Mouse (Mus musculus) ES-Bruce4 (cell line): ENCODE measurements around the gene Etv3. TPM values are rescaled to one million over a fixed set of nuclear protein-coding genes. Genes with fewer than 3 reads are reported as not detected.

Experiments
- H3K27ac ChIP-seq: 2 replicates; pipeline ENCODE4 v1.5.1; 2012; ENCODE audit warnings: low read length, inconsistent platforms; ENCODE audit not compliant: insufficient read depth
- H3K27me3 ChIP-seq: 2 replicates; pipeline ENCODE4 v1.6.1; 2012; ENCODE audit warnings: mild to moderate bottlenecking, low read length, inconsistent platforms; ENCODE audit not compliant: control insufficient read depth, poor library complexity, insufficient read depth, severe bottlenecking
- H3K36me3 ChIP-seq: 2 replicates; pipeline ENCODE4 v1.6.1; 2012; ENCODE audit warnings: inconsistent platforms, mild to moderate bottlenecking, low read length, moderate library complexity; ENCODE audit not compliant: control insufficient read depth, poor library complexity, insufficient read depth, severe bottlenecking
- H3K4me1 ChIP-seq: one replicate; pipeline ENCODE4 v1.8.1; 2011; ENCODE audit warnings: low read length; ENCODE audit not compliant: control insufficient read depth, insufficient read depth
- H3K4me3 ChIP-seq: 2 replicates; pipeline ENCODE4 v1.5.1; 2011; ENCODE audit warnings: low read depth, mild to moderate bottlenecking, low read length
- H3K9ac ChIP-seq: 2 replicates; pipeline ENCODE4 v1.6.1; 2012; ENCODE audit warnings: low read depth, mild to moderate bottlenecking, inconsistent platforms; ENCODE audit not compliant: poor library complexity, severe bottlenecking
- H3K9me3 ChIP-seq: replicated peaks from 2 replicates; pipeline ENCODE4 v1.6.1; 2012; ENCODE audit warnings: mild to moderate bottlenecking, low read length, inconsistent platforms; ENCODE audit not compliant: control insufficient read depth, poor library complexity, insufficient read depth, severe bottlenecking
- CTCF ChIP-seq: IDR thresholded peaks from one replicate; pipeline ENCODE4 v1.8.1; 2011; ENCODE audit warnings: low read depth, low read length
- EP300 ChIP-seq: IDR thresholded peaks from 2 replicates; pipeline ENCODE4 v1.6.1; 2011; ENCODE audit warnings: low read depth, low read length; ENCODE audit not compliant: insufficient read depth
- POLR2A ChIP-seq: IDR thresholded peaks from one replicate; pipeline ENCODE4 v1.8.1; 2011; ENCODE audit warnings: low read length; ENCODE audit not compliant: insufficient read depth
- polyA plus RNA-seq: library from polyadenylated mRNA; stranded (reverse); fragments of >200 nt; gene quantifications from 2 replicates; pipeline ENCODE4 v1.2.4, GENCODE M21; 2011; ENCODE audit warnings: low read depth; ENCODE audit not compliant: missing spikeins, insufficient read depth, insufficient read length

Etv3 gene
- polyA plus RNA-seq, 1 experiment = 12.6 TPM

DNA sequence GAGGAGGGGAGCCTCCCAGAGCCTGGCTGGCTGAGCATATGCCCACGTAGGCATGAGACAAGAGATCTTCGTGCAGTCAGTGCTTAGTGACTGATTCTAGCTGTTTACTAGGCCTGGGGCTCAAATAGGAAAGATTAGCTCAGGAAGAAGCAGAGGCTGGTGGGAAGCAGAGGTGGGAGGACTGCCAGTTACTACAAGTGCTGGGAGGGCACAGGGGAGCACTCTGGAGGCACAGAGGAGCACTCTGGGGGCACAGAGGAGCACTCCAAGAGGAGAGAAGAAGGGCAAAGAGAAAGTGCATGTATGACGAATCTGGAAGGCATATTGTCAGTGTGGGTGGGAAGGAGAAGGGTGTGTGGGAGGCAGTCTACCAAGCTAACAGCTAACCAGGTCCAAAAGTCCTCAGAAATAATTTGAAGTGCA lies 30.9 kb downstream of the Etv3 start:
- Histone ChIP-seq H3K9ac (no peak overlapping the region), H3K4me1 (no peaks in the 10 kb centered on the region), H3K4me3 (no peak overlapping the region), H3K27ac (no peak overlapping the region), H3K36me3 (no peaks in the 10 kb centered on the region), H3K27me3 (no peaks in the 10 kb centered on the region), H3K9me3 (no peaks in the 10 kb centered on the region)
- TF ChIP-seq CTCF (no peak), EP300 (no peak), POLR2A (no peak)

DNA sequence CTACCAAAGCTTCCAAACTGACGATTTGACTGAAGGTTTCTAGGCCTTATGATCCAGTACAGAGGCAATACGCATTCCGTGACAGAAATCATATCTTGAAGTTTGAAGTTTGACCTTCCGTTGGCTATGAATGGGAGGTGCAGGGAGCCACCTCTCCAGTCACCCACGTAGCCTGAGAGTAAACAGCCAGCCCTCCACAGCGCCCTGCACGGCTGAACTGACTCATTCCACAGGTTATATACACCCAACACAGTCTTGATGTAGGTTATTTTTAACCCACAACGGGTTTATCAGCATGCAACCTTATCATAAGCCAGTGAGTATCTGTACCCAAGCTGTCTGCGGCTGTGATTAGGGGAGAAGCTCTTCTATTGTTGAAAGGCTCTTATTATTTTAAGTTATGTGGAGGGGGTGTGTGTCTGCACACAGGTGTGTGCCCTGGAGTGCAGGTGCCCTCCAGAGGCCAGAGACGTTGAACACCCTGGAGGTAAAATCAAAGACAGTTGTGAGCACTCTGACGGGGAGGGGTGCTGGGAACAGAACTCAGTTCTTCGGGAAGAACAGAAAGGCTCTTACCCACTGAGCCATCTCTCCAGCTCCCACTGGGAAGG lies 31.6 kb downstream of the Etv3 start:
- no peaks in the 10 kb centered on the region for H3K4me1 ChIP-seq
- TF ChIP-seq CTCF (no peak), POLR2A (no peak), EP300 (no peak)
- no peak overlapping the region for H3K4me3 ChIP-seq
- no peaks in the 10 kb centered on the region for H3K27me3 ChIP-seq
- H3K9me3 ChIP-seq = no peaks in the 10 kb centered on the region
- H3K27ac ChIP-seq = no peak overlapping the region
- no peak overlapping the region for H3K9ac ChIP-seq
- no peaks in the 10 kb centered on the region for H3K36me3 ChIP-seq

DNA sequence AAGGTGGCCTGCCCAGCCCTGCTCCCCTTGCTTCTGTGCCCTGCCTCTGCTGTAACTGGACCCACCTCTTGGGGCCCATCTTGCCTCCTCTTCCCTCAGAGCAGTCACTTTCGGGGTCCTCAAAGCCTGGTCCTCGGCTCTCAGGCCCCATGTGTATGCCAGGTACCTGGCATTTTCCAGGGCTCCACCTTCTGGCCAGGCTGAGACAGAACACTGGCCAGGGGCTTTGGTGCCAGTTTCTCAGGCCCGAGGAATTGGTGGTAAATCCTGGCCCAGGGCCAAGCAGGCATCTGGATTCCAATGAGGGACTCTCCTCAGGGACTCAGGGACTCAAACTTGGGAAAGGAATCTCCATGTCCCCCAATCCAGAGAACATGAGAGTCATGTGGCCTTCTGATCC lies 34.9 kb downstream of the Etv3 start:
- Histone ChIP-seq H3K27ac (no peak overlapping the region), H3K9me3 (no peaks in the 10 kb centered on the region), H3K27me3 (no peaks in the 10 kb centered on the region), H3K36me3 (no peaks in the 10 kb centered on the region), H3K4me3 (no peak overlapping the region), H3K9ac (no peak overlapping the region), H3K4me1 (no peaks in the 10 kb centered on the region)
- no peak for TF ChIP-seq EP300
- TF ChIP-seq CTCF = no peak
- no peak for TF ChIP-seq POLR2A

DNA sequence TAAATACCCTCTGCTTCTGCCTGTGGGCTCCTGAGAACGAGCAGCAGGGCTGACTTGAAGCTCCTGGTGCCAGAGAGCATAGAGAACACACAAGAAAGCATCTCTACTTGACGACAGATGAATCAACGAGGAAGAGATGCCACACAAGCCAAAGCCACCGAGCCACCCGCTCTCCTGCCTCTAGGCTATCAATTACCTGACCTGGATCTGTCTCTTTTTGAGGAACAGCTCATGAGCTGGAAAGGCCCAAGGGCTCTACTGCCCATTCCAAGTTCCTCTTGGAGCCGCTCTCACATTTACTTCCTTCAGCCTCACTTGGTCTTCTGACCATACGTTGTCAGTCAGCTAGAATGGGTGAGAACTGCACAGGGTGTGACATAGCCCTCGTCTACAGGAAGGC lies 36.2 kb downstream of the Etv3 start:
- Histone ChIP-seq H3K4me1 (no peaks in the 10 kb centered on the region), H3K4me3 (no peak overlapping the region), H3K36me3 (no peaks in the 10 kb centered on the region), H3K9ac (no peak overlapping the region), H3K27ac (no peak overlapping the region), H3K27me3 (no peaks in the 10 kb centered on the region), H3K9me3 (no peaks in the 10 kb centered on the region)
- TF ChIP-seq CTCF = no peak
- no peak for TF ChIP-seq EP300
- no peak for TF ChIP-seq POLR2A

DNA sequence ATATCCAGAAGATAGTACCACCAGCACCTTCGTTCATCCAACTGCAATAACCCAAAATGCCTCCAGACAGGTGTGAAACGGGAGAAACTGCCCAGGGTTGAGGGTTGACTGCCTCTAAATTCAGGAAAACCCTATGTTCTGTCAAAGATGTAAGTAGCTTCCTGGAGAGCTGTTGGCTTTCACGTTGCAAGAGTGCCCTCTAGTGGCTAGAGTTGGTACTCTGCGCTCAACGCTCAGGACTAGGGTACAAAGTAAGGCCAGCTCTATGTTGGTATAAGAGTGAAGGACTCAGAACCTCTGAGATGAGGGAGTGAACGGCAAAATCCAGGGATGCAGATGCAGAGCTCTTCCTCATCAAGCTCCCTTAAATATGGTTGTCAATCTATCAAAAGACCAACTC lies 37.2 kb downstream of the Etv3 start:
- Histone ChIP-seq H3K27ac (no peak overlapping the region), H3K9ac (no peak overlapping the region), H3K27me3 (no peaks in the 10 kb centered on the region), H3K4me1 (no peaks in the 10 kb centered on the region), H3K9me3 (no peaks in the 10 kb centered on the region), H3K4me3 (no peak overlapping the region), H3K36me3 (no peaks in the 10 kb centered on the region)
- no peak for TF ChIP-seq POLR2A
- TF ChIP-seq CTCF = peak; percentile 88

DNA sequence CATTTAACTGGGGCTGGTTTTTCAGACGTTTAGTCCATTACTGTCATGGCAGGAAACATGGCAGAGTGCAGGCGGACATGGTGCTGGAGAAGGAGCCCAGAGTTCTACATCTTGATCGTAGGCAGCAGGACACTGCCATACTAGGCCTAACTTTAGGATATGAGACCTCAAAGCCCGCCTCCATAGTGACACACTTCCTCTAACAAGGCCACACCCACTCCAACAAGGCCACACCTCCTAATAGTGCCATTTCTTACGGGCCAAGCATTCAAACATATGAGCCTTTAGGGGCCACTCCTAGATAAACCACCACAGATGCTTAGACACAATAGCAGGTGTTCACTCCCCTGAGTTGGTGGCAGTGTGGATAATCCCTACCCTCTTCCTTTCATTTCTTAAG lies 38.3 kb downstream of the Etv3 start:
- TF ChIP-seq CTCF (no peak), POLR2A (no peak), EP300 (no peak)
- H3K4me3 ChIP-seq = no peak overlapping the region
- H3K36me3 ChIP-seq = no peaks in the 10 kb centered on the region
- H3K9ac ChIP-seq = no peak overlapping the region
- no peaks in the 10 kb centered on the region for H3K4me1 ChIP-seq
- H3K27ac ChIP-seq = no peak overlapping the region
- H3K27me3 ChIP-seq = no peaks in the 10 kb centered on the region
- no peaks in the 10 kb centered on the region for H3K9me3 ChIP-seq
